Mouse (Mus musculus) monocyte, adult 2 months (primary cell): ENCODE results near the gene Eftud2.

Experiments
- DNase-seq, 2 experiments: peaks; one replicate each; pipeline ENCODE4 v3.0.0; 2022; ENCODE audit warnings: low spot score in 2 of 2, low read depth in 1 of 2

Eftud2 gene

DNA sequence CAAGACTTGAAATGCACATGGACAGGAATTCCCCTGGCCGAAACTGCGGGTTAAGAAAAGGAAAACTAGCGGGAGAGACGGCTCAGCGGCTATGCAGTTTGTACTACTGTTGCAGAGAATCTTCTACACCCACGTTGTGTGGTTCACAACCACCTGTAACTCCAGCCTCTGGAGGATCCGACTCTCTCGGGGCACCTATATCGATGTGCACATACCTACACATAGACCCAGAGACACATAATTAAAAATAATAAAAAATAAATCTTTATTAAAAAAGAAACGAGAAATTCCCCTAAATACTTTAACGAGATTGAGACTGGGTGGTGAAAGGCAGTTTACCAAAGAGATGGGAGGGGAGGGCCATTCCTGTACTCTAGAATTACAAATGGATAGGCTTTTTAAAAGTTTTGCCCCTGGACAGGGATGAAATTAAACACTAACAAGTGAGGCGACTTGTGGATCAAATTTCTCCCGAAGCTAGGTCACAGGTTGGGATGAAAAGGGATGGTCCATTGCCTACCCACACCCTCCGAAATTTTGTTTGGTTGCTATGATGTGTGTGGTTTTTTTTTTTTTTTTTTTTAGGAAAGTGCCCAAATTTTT, 60.9 kb downstream of the Eftud2 start:
- DNase-seq = no peak

DNA sequence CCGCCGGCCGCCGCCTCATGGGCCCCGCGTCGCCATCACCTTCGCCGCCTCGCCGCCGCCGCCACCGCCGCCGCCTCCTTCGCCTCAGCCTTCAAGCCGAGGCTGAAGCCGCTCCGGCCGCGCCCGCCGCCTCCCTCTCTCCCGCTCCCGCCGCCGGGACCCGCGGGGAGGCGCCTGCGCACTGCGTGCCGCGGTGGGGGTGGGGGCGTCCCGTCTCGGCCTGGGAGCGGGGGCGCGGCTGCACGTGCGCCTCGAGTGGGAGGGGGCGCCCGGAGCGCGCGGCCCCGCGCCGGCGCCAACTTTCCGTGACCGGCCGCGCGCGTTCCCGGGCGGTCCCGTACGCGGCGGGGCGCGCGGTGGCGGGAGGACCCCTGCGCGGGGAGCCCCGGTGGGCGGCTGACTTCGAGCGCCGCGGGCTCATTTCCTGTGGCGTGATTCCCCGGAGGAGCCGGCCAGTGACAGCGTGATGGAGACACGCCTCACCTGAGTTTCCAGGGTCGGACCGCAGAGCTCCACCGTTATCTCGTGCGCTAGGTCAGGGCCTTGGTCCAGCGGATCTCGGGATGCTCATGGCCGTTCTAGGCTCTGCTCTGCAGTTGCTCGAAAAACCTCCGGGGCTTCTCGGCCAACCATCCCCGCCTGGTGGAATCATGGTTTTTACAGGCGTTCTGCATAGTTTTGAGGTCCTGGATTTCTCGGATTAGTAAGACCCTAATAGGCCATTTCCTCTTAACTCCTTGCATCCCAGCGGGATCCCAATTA, 61.6 kb downstream of the Eftud2 start, which contains the start of gene Gjc1:
Gene Gjc1, minus strand, starts transcription at position 680 of the 762 bp plus-strand sequence.
- DNase-seq = no peak

DNA sequence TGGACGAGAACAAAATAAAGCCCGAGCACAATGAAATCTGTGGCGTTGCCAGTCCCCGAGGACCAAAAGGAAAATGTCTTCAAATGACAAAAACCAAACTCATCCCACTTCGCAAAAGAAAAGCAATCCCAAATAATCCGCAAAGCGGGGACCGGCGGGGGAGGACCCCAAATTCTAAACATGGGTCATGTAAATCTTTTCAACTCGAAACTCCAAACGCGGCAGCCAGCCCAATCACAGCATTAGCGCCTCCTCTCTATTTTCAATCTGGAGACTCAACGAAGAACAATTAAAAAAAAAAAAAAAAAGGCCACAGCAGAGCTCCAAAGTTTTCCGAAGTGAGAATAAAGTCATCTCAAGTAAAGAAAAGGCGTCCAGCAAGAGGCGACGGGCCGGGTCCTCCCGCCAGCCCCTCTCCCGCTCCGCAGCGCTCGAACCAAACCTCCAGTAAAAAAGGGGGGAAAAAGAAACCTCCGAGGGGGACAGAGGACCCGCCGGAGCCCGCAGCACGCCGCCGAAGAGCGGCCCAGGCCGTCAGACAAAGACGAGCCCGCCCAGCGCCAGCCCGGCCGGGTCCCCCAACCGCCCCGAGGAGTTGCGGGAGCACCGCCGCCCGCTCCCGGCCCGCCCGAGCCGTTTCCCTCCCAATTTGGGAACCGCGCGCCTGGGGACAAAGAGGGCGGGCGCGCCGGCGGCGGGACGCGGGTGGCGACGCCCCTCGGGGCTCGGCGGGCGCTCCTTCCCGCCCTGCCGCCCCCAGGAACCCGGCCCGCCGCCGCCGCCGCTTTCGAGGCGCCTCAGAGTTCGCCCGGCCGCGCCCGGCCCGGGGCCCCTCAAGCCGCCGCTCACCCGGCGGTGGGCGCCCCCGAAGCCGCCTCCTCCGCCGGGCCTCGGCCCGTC, 62.4 kb downstream of the Eftud2 start:
- no peak for DNase-seq

DNA sequence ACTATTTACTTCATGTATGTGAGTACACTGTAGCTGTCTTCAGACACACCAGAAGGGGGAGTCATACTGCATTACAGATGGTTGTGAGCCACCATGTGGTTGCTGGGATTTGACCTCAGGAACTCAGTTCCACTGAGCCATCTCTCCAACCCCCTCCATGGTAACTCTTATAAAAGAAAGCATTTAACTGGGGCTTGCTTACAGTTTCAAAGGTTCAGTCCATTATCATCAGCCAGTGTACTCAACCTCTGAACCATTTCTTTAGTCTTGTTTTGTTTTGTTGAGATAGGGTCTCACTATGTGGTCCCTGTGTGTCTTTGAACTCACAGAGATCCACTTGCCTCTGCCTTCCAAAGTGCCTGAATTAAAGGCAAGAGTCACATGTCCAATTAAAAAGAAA, 65.9 kb downstream of the Eftud2 start:
- DNase-seq = no peak

DNA sequence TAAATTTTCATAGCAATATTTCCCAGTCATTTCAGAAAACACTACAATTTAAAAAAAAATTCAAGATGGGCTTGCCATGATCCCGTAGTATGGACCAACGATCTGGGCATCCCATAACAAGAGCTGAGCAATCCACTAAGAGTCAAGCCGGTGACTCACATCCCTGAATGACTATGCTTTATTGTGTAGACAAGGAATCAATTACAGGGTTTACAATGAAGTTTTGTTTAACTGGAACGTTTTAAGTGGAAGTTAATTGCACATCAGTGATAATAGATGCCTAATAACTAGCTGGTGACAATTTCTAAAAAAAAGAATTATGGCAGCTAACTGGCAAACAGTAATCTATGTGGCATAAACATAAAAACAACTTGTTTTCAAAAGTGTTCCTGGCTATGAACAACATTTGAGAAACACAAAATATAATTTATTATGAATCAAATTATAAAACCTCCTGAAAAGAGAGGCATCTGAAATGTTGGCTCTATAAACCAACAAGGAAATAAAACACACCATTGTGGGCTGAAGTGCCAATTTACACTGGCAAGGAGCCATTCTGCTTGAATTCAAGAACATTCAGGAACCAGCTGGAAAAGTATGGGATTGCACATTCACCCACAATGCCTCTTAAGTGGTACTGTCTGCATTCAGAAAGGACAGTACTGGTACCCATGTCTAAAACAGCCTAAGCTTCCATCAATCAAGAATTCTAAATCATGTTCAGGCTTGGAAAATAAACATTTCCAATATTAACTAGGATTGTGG, 69.9 kb downstream of the Eftud2 start:
- no peak for DNase-seq

DNA sequence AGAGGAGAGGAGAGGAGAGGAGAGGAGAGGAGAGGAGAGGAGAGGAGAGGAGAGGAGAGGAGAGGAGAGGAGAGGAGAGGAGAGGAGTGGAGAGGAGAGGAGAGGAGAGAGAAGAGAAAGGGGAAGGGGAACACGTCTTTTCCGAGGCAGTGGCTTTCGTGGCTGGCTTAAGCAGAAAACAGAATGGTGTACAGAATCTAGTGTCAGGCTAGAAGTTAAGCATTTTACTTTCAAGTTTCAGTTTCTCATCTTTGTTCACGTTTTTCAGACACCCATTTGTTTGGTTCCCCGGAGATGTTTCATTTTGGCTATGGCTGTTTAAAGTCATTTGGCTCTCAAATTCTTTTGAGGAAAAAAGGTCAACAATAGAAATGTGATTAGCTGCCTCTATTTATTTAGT, 72.5 kb downstream of the Eftud2 start:
- no peak for DNase-seq

DNA sequence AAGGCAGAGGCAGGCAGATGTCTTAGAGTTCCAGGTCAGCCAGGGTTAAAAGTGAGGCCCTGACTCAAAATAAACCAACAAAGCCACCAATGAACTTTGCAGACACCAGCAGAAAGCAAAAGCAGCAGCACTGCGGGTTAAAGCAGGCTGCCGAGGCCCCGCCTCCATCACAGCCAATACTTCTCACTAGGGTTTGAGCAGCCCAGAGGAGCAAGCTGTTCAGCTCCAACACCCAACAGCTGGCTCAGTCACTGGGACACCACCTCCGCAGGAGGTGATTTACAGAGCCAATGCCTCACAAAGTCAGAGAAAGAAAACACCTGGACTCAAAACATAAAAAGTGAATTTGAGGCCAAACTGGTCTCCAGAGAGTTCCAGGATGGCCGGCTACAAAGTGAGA, 77.3 kb downstream of the Eftud2 start:
- no peak for DNase-seq

DNA sequence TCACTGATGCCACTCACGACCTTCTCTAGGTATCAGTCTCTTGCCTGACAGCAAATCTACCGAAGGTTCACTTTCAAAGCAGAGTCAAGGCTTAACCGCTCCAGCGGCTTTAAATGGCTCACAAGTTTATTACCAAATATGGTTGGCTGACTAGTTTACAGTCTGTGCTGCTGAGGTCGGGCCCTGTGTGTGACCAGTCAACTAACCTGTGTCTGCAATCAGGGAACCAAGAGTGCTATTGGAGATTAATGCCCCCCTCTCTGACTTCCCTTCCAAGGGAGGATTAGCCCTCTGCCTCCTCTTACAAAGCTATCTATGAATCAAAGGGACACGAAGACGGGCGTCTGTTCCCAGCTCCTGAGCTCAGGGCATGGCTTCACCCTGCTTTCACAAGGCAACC, 86.6 kb downstream of the Eftud2 start:
- DNase-seq = no peak

DNA sequence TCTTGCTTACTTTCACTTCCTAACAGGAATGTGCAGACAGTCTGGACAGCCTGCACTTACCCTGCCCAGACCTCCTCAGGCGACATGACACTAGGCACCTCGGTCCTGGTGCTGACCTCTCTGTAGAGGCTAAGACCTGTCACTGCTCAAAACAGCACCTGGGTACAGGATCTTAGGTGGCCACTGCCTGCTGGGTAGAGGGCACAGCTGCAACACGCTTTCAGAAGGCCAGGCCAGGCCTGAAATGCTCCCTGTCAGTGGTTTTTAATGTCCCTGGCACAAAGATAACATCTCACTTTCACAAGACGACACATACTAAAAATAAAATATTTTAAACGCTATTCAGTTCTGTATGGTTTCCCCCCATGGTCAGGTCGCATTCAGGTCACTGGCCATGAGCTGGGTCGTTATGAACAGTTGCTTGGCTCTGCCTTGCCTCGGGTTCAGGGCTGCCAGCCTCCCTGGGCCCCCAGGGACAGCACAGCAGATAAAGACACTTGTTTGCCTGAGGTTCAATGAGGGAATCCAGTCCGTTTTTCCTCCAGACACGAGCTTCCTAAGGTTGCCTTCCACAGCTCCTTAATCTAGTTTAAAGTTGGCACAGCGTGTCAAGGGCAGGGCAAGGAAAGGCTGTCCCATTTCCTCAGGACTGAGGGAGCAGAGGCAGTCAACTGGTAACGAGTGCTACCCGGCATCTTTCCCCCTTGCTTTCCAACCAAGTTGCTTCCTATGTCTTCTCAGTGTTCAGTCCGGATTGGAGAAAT, 88.9 kb downstream of the Eftud2 start:
- DNase-seq = no peak
